Mouse (Mus musculus): ENCODE data around the gene 1810024B03Rik. TPM values are rescaled to one million over a fixed set of nuclear protein-coding genes. Genes with fewer than 3 reads are reported as not detected.

Gene 1810024B03Rik
- polyA plus RNA-seq, 1 experiment from 2014 or later = 2.3 TPM

DNA sequence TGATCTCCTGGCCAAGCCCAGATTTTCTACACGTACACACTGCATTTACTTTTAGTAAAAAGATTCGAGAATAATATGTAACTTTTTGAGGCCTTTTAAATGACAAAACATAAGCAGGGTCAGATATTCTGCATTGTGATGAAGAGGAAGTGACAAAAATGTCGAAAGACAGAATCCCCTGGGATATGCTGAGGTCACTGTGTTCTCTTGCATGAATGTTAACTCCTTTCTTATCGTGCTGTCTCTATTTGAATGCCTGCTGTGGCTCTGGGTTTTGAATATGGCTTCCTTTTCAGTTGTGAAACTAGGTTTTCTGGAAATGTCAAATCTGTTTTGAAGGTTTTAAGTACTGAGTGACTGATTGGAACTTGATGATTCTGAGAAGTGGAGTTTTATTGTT lies 42.4 kb downstream of the 1810024B03Rik start:
- no peak for ATAC-seq (ENCODE audit: insufficient number of reproducible peaks, low FRiP score, low TSS enrichment, low read depth)
- no peaks in the 10 kb centered on the region for H3K36me3 ChIP-seq
- no peak overlapping the region for H3K9ac ChIP-seq
- 54% methylated on average over 4 of the region's 4 CpGs for WGBS
- no peak overlapping the region for H3K4me3 ChIP-seq (replicated peaks)
- H3K4me1 ChIP-seq = no peaks in the 10 kb centered on the region
- H3K27ac ChIP-seq (replicated peaks) = no peak overlapping the region
- H3K27me3 ChIP-seq = no peaks in the 10 kb centered on the region; the same call in 1 of the 2 replicates
- no peak overlapping the region for H3K4me2 ChIP-seq (replicated peaks)
- H3K9me3 ChIP-seq (replicated peaks) = no peaks in the 10 kb centered on the region

GRCm38 (mm10) chr2:127145699-127146098 lies 62.4 kb downstream of the 1810024B03Rik start:
- Histone ChIP-seq H3K9me3 (replicated peaks) (no peaks in the 10 kb centered on the region), H3K9ac (no peak overlapping the region), H3K36me3 (peaks cover 11% of the 10 kb centered on the region), H3K4me3 (replicated peaks) (no peak overlapping the region), H3K4me2 (replicated peaks) (no peak overlapping the region), H3K4me1 (peaks cover 17% of the 10 kb centered on the region), H3K27me3 (no peaks in the 10 kb centered on the region), H3K27ac (replicated peaks) (no peak overlapping the region)
- 66% methylated on average over 3 of the region's 3 CpGs for WGBS
- ATAC-seq (ENCODE audit: insufficient number of reproducible peaks, low FRiP score, low TSS enrichment, low read depth) = no peak

- 3% methylated on average over 31 of the region's 31 CpGs for WGBS
- Histone ChIP-seq H3K9ac (peak within 1 kb of the TSS; percentile 36), H3K4me3 (replicated peaks) (peak within 1 kb of the TSS; percentile 55), H3K9me3 (replicated peaks) (no peaks in the 10 kb centered on the region), H3K4me2 (replicated peaks) (peak within 1 kb of the TSS; percentile 72), H3K27me3 (no peaks in the 10 kb centered on the region), H3K36me3 (peaks cover 25% of the 10 kb centered on the region), H3K4me1 (peaks cover 22% of the 10 kb centered on the region), H3K27ac (replicated peaks) (no peak within 1 kb of the TSS)
- peak; percentile 90 for ATAC-seq (ENCODE audit: insufficient number of reproducible peaks, low FRiP score, low TSS enrichment, low read depth)
Observed at GRCm38 (mm10) chr2:127143158-127144063, 64.7 kb downstream of the 1810024B03Rik start, which contains the start of gene Itpripl1. TSS of gene Itpripl1 (minus strand) at chr2:127143442.

- peak overlapping the region; percentile 36 for H3K9ac ChIP-seq
Observed at GRCm38 (mm10) chr2:127142577-127143157, 65.4 kb downstream of the 1810024B03Rik start.

DNA sequence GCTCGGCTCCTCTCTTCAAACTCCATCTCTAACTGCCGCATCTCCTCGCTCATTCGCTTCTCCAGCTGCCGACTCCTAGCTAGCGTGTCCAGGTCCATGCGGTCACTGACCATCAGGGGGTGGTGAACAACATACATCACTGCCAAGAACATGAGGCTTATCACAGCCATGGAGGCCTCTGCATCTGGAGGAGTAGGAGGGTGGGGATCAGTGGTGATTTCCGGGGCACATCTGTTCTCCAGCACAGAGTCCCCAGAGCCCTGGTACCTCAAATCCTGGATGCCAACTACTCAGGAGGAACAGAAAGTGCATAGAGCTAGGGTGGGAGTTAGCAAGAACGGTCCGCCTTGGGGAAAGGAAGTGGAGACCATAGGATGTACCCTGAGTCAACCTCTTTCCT lies 66.0 kb downstream of the 1810024B03Rik start:
- H3K27ac ChIP-seq (replicated peaks) = no peak overlapping the region

More at GRCm38 (mm10) chr2:127142577-127143157, 65.4 kb downstream of the 1810024B03Rik start:
- Histone ChIP-seq H3K9me3 (replicated peaks) (no peaks in the 10 kb centered on the region), H3K27me3 (no peaks in the 10 kb centered on the region), H3K36me3 (peaks cover 25% of the 10 kb centered on the region), H3K27ac (replicated peaks) (no peak overlapping the region), H3K4me2 (replicated peaks) (peak overlapping the region; percentile 72), H3K4me3 (replicated peaks) (peak overlapping the region; percentile 55), H3K4me1 (peaks cover 25% of the 10 kb centered on the region)
- ATAC-seq (ENCODE audit: insufficient number of reproducible peaks, low FRiP score, low TSS enrichment, low read depth) = no peak
- WGBS = 14% methylated on average over 6 of the region's 6 CpGs

GRCm38 (mm10) chr2:127140011-127140410 lies 68.1 kb downstream of the 1810024B03Rik start:
- H3K4me1 ChIP-seq = peaks cover 33% of the 10 kb centered on the region
- H3K27ac ChIP-seq (replicated peaks) = no peak overlapping the region
- WGBS = 95% methylated on average over 7 of the region's 7 CpGs
- H3K36me3 ChIP-seq = peaks cover 25% of the 10 kb centered on the region
- no peaks in the 10 kb centered on the region for H3K27me3 ChIP-seq
- no peak overlapping the region for H3K4me2 ChIP-seq (replicated peaks)
- H3K9me3 ChIP-seq (replicated peaks) = no peaks in the 10 kb centered on the region
- no peak overlapping the region for H3K4me3 ChIP-seq (replicated peaks)
- H3K9ac ChIP-seq = no peak overlapping the region
- ATAC-seq (ENCODE audit: insufficient number of reproducible peaks, low FRiP score, low TSS enrichment, low read depth) = no peak

More for the DNA sequence above, 66.0 kb downstream of the 1810024B03Rik start:
- peak overlapping the region; percentile 55 for H3K4me3 ChIP-seq (replicated peaks)
- H3K9ac ChIP-seq = no peak overlapping the region
- H3K36me3 ChIP-seq = peaks cover 25% of the 10 kb centered on the region
- no peaks in the 10 kb centered on the region for H3K9me3 ChIP-seq (replicated peaks)
- WGBS = 86% methylated on average over 10 of the region's 10 CpGs
- peak overlapping the region; percentile 72 for H3K4me2 ChIP-seq (replicated peaks)
- no peaks in the 10 kb centered on the region for H3K27me3 ChIP-seq
- ATAC-seq (ENCODE audit: insufficient number of reproducible peaks, low FRiP score, low TSS enrichment, low read depth) = no peak
- H3K4me1 ChIP-seq = peaks cover 30% of the 10 kb centered on the region

DNA sequence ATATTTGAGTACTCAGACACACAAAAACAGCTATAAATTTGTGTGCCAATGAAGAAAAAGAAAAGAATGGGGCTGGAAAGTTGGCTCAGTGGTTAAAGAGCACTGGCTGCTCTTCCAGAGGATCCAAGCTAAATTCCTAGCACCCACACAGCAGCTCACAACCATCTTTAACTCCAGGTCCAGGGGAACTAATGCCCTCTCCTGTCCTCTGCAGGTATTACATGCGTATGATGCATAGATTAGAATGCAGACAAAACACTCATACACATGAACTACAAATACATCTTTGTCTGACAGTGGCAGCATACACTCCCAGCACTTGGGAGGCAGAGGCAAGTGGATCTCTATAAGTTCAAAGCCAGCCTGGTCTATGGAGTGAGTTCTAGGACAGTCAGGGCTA lies 68.5 kb downstream of the 1810024B03Rik start:
- no peak for ATAC-seq (ENCODE audit: insufficient number of reproducible peaks, low FRiP score, low TSS enrichment, low read depth)
- Histone ChIP-seq H3K4me2 (replicated peaks) (no peak overlapping the region), H3K27me3 (no peaks in the 10 kb centered on the region), H3K9me3 (replicated peaks) (no peaks in the 10 kb centered on the region), H3K9ac (no peak overlapping the region), H3K4me1 (peaks cover 33% of the 10 kb centered on the region), H3K4me3 (replicated peaks) (no peak overlapping the region), H3K36me3 (peaks cover 25% of the 10 kb centered on the region), H3K27ac (replicated peaks) (no peak overlapping the region)
- WGBS = 90% methylated on average over 1 of the region's 1 CpGs

- Histone ChIP-seq H3K4me3 (replicated peaks) (no peak overlapping the region), H3K9me3 (replicated peaks) (no peaks in the 10 kb centered on the region), H3K36me3 (peaks cover 25% of the 10 kb centered on the region), H3K4me2 (replicated peaks) (no peak overlapping the region), H3K27ac (replicated peaks) (0 out of 2 replicates have a peak overlapping the region, but pooled peaks have one; percentile 17), H3K4me1 (peaks cover 37% of the 10 kb centered on the region), H3K9ac (no peak overlapping the region), H3K27me3 (no peaks in the 10 kb centered on the region)
- ATAC-seq (ENCODE audit: insufficient number of reproducible peaks, low FRiP score, low TSS enrichment, low read depth) = no peak
- 77% methylated on average over 8 of the region's 8 CpGs for WGBS
Observed at GRCm38 (mm10) chr2:127139094-127139493, 69.0 kb downstream of the 1810024B03Rik start.

DNA sequence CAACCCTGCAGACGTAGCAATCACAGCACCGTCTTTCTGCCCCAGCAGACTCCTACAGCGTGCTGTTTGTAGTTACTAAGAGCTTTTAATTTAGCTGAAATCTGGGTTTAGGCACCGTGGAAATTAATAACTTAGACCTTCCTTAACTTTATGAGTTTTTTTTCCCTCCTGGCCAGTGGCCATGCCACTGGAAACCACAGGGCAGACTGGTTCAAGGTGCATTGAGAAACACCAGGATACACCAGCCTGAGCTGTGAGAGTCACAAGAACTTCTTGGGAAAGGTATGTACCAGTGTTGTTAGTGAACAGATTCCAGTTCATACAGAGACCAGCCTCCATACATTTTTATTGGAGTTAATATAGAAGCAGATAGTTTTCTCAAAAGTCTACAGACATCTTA lies 69.6 kb downstream of the 1810024B03Rik start:
- WGBS = 48% methylated on average over 4 of the region's 4 CpGs
- no peak for ATAC-seq (ENCODE audit: insufficient number of reproducible peaks, low FRiP score, low TSS enrichment, low read depth)
- Histone ChIP-seq H3K4me2 (replicated peaks) (no peak overlapping the region), H3K9me3 (replicated peaks) (no peaks in the 10 kb centered on the region), H3K27me3 (no peaks in the 10 kb centered on the region), H3K27ac (replicated peaks) (peak overlapping the region; percentile 80; the same call in 1 of the 2 replicates), H3K4me3 (replicated peaks) (no peak overlapping the region), H3K36me3 (peaks cover 25% of the 10 kb centered on the region), H3K9ac (no peak overlapping the region), H3K4me1 (peaks cover 35% of the 10 kb centered on the region)

GRCm38 (mm10) chr2:127137838-127138420 lies 70.2 kb downstream of the 1810024B03Rik start:
- H3K4me2 ChIP-seq (replicated peaks) = no peak overlapping the region
- no peaks in the 10 kb centered on the region for H3K9me3 ChIP-seq (replicated peaks)
- no peaks in the 10 kb centered on the region for H3K27me3 ChIP-seq
- WGBS = 65% methylated on average over 10 of the region's 10 CpGs
- peaks cover 35% of the 10 kb centered on the region for H3K4me1 ChIP-seq
- peak overlapping the region; percentile 80 for H3K27ac ChIP-seq (replicated peaks)
- peaks cover 25% of the 10 kb centered on the region for H3K36me3 ChIP-seq
- no peak overlapping the region for H3K4me3 ChIP-seq (replicated peaks)
- no peak for ATAC-seq (ENCODE audit: insufficient number of reproducible peaks, low FRiP score, low TSS enrichment, low read depth)
- H3K9ac ChIP-seq = no peak overlapping the region

DNA sequence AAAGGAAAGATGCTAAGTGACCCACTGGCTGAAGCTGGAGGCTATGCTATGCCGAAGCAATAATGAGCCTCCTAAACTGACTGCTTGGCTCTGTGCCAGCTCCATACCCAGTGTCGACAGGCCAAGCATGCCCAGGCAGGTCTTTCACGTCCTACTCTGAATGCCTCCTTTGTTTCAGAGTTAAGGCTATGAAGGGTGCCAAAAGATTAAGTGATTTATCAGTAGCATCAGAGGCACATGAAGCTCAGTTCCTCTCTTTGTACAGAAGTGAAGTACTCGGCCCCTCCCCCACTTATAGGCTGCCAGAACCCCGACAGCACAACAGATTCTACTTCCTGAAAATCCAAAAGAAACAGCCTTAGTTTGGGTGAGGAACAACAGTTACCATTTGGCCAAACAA lies 71.1 kb downstream of the 1810024B03Rik start:
- Histone ChIP-seq H3K9me3 (replicated peaks) (no peaks in the 10 kb centered on the region), H3K27ac (replicated peaks) (peak overlapping the region; percentile 80), H3K9ac (no peak overlapping the region), H3K4me3 (replicated peaks) (no peak overlapping the region), H3K36me3 (peaks cover 25% of the 10 kb centered on the region), H3K4me1 (peaks cover 37% of the 10 kb centered on the region), H3K27me3 (no peaks in the 10 kb centered on the region), H3K4me2 (replicated peaks) (0 out of 2 replicates have a peak overlapping the region, but pooled peaks have one; percentile 4)
- WGBS = 10% methylated on average over 5 of the region's 5 CpGs
- ATAC-seq (ENCODE audit: insufficient number of reproducible peaks, low FRiP score, low TSS enrichment, low read depth) = peak; percentile 44; the same call in 1 of the 2 replicates

Measured in embryonic facial prominence, embryonic 15.5 days (tissue).